Mouse (Mus musculus) gastrocnemius, adult 18-20 months (tissue): Measurements from ENCODE around the gene Tomm34. TPM values are rescaled to one million over a fixed set of nuclear protein-coding genes. Genes with fewer than 3 reads are reported as not detected.

ENCODE experiments used
- DNase-seq: peaks from one replicate; pipeline ENCODE4 v3.0.0; 2021; ENCODE audit warnings: low spot score
- total RNA-seq, 2 experiments: library from RNA; stranded (reverse); gene quantifications; 2 replicates each; pipeline ENCODE4 v1.2.3; 2021

The Tomm34 gene
- total RNA-seq, 2 experiments from 2014 or later = 15.8 to 16.3 TPM

GRCm38 (mm10) chr2:164015304-164015703 is 55.7 kb downstream of the Tomm34 start:
- DNase-seq = no peak

GRCm38 (mm10) chr2:164010944-164011343 is 60.0 kb downstream of the Tomm34 start:
- DNase-seq = no peak

GRCm38 (mm10) chr2:164010496-164010895 is 60.5 kb downstream of the Tomm34 start:
- DNase-seq = no peak

GRCm38 (mm10) chr2:164009227-164009626 is 61.7 kb downstream of the Tomm34 start:
- DNase-seq = no peak

GRCm38 (mm10) chr2:164007987-164008545 is 62.9 kb downstream of the Tomm34 start:
- no peak for DNase-seq

- DNase-seq = no peak
These were observed 63.4 kb downstream of the Tomm34 start for GRCm38 (mm10) chr2:164007547-164007946.

GRCm38 (mm10) chr2:164006932-164007331 is 64.0 kb downstream of the Tomm34 start:
- no peak for DNase-seq

GRCm38 (mm10) chr2:164004503-164004902 is 66.5 kb downstream of the Tomm34 start:
- DNase-seq = no peak

Other genes starting within 250 kb of the Tomm34 start
- not detected for gene Kcnk15, start 217.5 kb downstream of the Tomm34 start, total RNA-seq
- 1 to 10 TPM; 1.4 to 3.2 TPM for gene Rims4, start 152.5 kb downstream of the Tomm34 start, total RNA-seq
- 10 to 100 TPM; 39.3 to 42.4 TPM for gene Ywhab, start 76.2 kb downstream of the Tomm34 start, total RNA-seq
- gene Pabpc1l, start 45.7 kb downstream of the Tomm34 start, total RNA-seq = under 1 TPM in 1 of 2 experiments, not detected in 1; 0.62 TPM
- gene Stk4, start 847 bp downstream of the Tomm34 start, total RNA-seq = 1 to 10 TPM; 8.3 to 9.2 TPM
- gene Kcns1, start 99.9 kb upstream of the Tomm34 start, total RNA-seq = 1 to 10 TPM; 1.4 to 1.5 TPM
- gene Wfdc5, start 111.6 kb upstream of the Tomm34 start, total RNA-seq = under 1 TPM in 1 of 2 experiments, not detected in 1; 0.11 TPM
- not detected for gene Wfdc12, start 119.4 kb upstream of the Tomm34 start, total RNA-seq
- not detected for gene Wfdc15a, start 129.0 kb upstream of the Tomm34 start, total RNA-seq
- not detected for gene Wfdc15b, start 150.5 kb upstream of the Tomm34 start, total RNA-seq
- not detected for gene Svs2, start 167.3 kb upstream of the Tomm34 start, total RNA-seq
- gene Svs3b, start 185.5 kb upstream of the Tomm34 start, total RNA-seq = not detected
- gene Svs4, start 207.3 kb upstream of the Tomm34 start, total RNA-seq = not detected
- not detected for gene Svs3a, start 218.1 kb upstream of the Tomm34 start, total RNA-seq
- gene Svs6, start 245.6 kb upstream of the Tomm34 start, total RNA-seq = not detected